Mouse (Mus musculus): ENCODE results near the gene Tex2. TPM values are rescaled to one million over a fixed set of nuclear protein-coding genes. Genes with fewer than 3 reads are reported as not detected.

The Tex2 gene
- polyA plus RNA-seq, 2 experiments = 8.7 to 10.8 TPM

- H3K4me2 ChIP-seq (replicated peaks; ENCODE audit: low read depth, low read length, severe bottlenecking) = no peak overlapping the region
- no peaks in the 10 kb centered on the region for H3K9me3 ChIP-seq (ENCODE audit: control insufficient read depth, low read length)
- H3K4me1 ChIP-seq (ENCODE audit: control insufficient read depth, insufficient read depth, low read length) = peaks cover 24% of the 10 kb centered on the region
- ATAC-seq (ENCODE audit: low FRiP score, low read depth) (no peak), DNase-seq (ENCODE audit: low spot score) (no peak)
- no peaks in the 10 kb centered on the region for H3K27me3 ChIP-seq (ENCODE audit: control insufficient read depth, insufficient read depth, low read length)
- H3K27ac ChIP-seq (replicated peaks; ENCODE audit: low read depth, low read length) = no peak overlapping the region
- H3K4me3 ChIP-seq (replicated peaks; ENCODE audit: low read length) = no peak overlapping the region
- H3K9ac ChIP-seq (ENCODE audit: low read depth, low read length, severe bottlenecking) = no peak overlapping the region
- H3K36me3 ChIP-seq (ENCODE audit: control insufficient read depth, insufficient read depth, low read length) = peaks cover 11% of the 10 kb centered on the region; the same call in 1 of the 2 replicates
- TF ChIP-seq POLR2A (IDR thresholded peaks at IDR 0.05; ENCODE audit: borderline replicate concordance, extremely low read depth, insufficient read depth, insufficient read length) = no peak
- 23% methylated on average over 15 of the region's 15 CpGs for WGBS
Measured at GRCm38 (mm10) chr11:106572020-106572782, 41.0 kb downstream of the Tex2 start.

- no peak overlapping the region for H3K4me3 ChIP-seq (replicated peaks; ENCODE audit: low read length)
- peaks cover 24% of the 10 kb centered on the region for H3K4me1 ChIP-seq (ENCODE audit: control insufficient read depth, insufficient read depth, low read length)
- no peaks in the 10 kb centered on the region for H3K27me3 ChIP-seq (ENCODE audit: control insufficient read depth, insufficient read depth, low read length)
- 67% methylated on average over 11 of the region's 11 CpGs for WGBS
- no peak for TF ChIP-seq POLR2A (IDR thresholded peaks at IDR 0.05; ENCODE audit: borderline replicate concordance, extremely low read depth, insufficient read depth, insufficient read length)
- no peak for DNase-seq (ENCODE audit: low spot score)
- H3K4me2 ChIP-seq (replicated peaks; ENCODE audit: low read depth, low read length, severe bottlenecking) = no peak overlapping the region
- ATAC-seq (ENCODE audit: low FRiP score, low read depth) = no peak
- no peaks in the 10 kb centered on the region for H3K9me3 ChIP-seq (ENCODE audit: control insufficient read depth, low read length)
- H3K36me3 ChIP-seq (ENCODE audit: control insufficient read depth, insufficient read depth, low read length) = peaks cover 20% of the 10 kb centered on the region
- no peak overlapping the region for H3K9ac ChIP-seq (ENCODE audit: low read depth, low read length, severe bottlenecking)
- no peak overlapping the region for H3K27ac ChIP-seq (replicated peaks; ENCODE audit: low read depth, low read length)
Measured at GRCm38 (mm10) chr11:106571026-106571983, 41.9 kb downstream of the Tex2 start.

- H3K9ac ChIP-seq (ENCODE audit: low read depth, low read length, severe bottlenecking) = no peak overlapping the region
- peaks cover 21% of the 10 kb centered on the region for H3K4me1 ChIP-seq (ENCODE audit: control insufficient read depth, insufficient read depth, low read length)
- H3K27ac ChIP-seq (replicated peaks; ENCODE audit: low read depth, low read length) = no peak overlapping the region
- no peaks in the 10 kb centered on the region for H3K9me3 ChIP-seq (ENCODE audit: control insufficient read depth, low read length)
- H3K27me3 ChIP-seq (ENCODE audit: control insufficient read depth, insufficient read depth, low read length) = no peaks in the 10 kb centered on the region
- ATAC-seq (ENCODE audit: low FRiP score, low read depth) (no peak), DNase-seq (ENCODE audit: low spot score) (no peak)
- H3K4me2 ChIP-seq (replicated peaks; ENCODE audit: low read depth, low read length, severe bottlenecking) = no peak overlapping the region
- H3K4me3 ChIP-seq (replicated peaks; ENCODE audit: low read length) = no peak overlapping the region
- peaks cover 26% of the 10 kb centered on the region for H3K36me3 ChIP-seq (ENCODE audit: control insufficient read depth, insufficient read depth, low read length)
- WGBS = 90% methylated on average over 14 of the region's 14 CpGs
- no peak for TF ChIP-seq POLR2A (IDR thresholded peaks at IDR 0.05; ENCODE audit: borderline replicate concordance, extremely low read depth, insufficient read depth, insufficient read length)
Measured at GRCm38 (mm10) chr11:106568329-106568960, 44.8 kb downstream of the Tex2 start.

- 98% methylated on average over 8 of the region's 8 CpGs for WGBS
- ATAC-seq (ENCODE audit: low FRiP score, low read depth) = no peak
- Histone ChIP-seq H3K9ac (ENCODE audit: low read depth, low read length, severe bottlenecking) (no peak overlapping the region), H3K9me3 (ENCODE audit: control insufficient read depth, low read length) (no peaks in the 10 kb centered on the region), H3K36me3 (ENCODE audit: control insufficient read depth, insufficient read depth, low read length) (peaks cover 26% of the 10 kb centered on the region), H3K4me3 (replicated peaks; ENCODE audit: low read length) (no peak overlapping the region), H3K4me1 (ENCODE audit: control insufficient read depth, insufficient read depth, low read length) (peaks cover 3% of the 10 kb centered on the region; the same call in 1 of the 2 replicates), H3K27me3 (ENCODE audit: control insufficient read depth, insufficient read depth, low read length) (no peaks in the 10 kb centered on the region), H3K4me2 (replicated peaks; ENCODE audit: low read depth, low read length, severe bottlenecking) (no peak overlapping the region), H3K27ac (replicated peaks; ENCODE audit: low read depth, low read length) (no peak overlapping the region)
- no peak for TF ChIP-seq POLR2A (IDR thresholded peaks at IDR 0.05; ENCODE audit: borderline replicate concordance, extremely low read depth, insufficient read depth, insufficient read length)
- DNase-seq (ENCODE audit: low spot score) = no peak
Measured at GRCm38 (mm10) chr11:106566040-106566785, 47.0 kb downstream of the Tex2 start.
